Mouse (Mus musculus): ENCODE results near the gene Cyfip1. TPM values are rescaled to one million over a fixed set of nuclear protein-coding genes. Genes with fewer than 3 reads are reported as not detected.

Gene Cyfip1
- polyA plus RNA-seq, 1 experiment from 2014 or later = 118 TPM

DNA sequence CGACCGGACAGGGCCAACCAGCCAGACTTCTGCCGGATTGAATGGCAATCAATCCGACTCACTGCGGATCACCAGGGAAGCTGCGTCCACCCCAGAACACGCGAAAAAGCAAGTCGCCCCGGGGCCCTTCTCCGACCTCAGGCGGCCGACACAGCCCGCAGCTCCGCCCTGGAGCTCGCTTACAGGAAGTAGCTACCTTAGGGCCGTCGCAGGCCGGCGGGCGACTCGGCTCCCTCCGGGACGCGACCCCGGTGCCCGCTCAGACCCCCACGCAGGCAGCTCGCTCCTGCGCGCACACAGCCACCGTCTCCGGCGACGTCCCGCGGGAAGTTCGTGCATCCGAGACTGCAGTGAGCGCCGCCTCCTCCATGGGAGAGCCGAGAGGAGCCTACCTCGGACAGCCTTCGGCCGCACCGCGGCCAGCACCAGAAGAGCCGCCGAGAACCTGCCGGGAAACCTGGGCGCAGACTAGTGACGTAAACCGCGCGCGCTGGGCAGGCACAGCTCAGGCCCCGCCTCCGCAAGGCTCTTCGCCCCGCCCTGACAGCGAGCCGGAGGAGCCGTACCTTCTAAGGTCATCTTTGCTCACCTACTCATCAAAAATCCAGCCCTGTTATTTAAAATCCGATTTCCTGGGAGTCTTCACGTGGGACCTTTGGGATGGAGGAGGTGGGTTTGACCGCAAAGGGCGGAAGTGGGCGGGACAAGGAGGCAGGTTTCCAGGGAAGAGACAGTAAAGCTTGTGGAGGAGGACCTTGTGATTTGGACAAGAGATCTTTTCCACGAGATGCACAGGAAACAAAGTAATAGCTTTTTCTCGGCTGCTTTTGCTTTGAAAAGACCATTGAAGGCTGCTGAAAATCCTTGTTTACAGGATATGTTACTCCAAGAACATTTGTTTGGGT, 120.7 kb downstream of the Cyfip1 start, which contains the start of gene Nipa2:
TSS of gene Nipa2 (minus strand) at position 473 of the 905 bp plus-strand sequence.
- Histone ChIP-seq H3K4me3 (ENCODE audit: low read depth, low read length) (peak within 1 kb of the TSS; percentile 89), H3K27me3 (ENCODE audit: control insufficient read depth, insufficient read depth, low read length) (no peaks in the 10 kb centered on the region), H3K27ac (replicated peaks; ENCODE audit: low read depth, low read length) (peak within 1 kb of the TSS; percentile 70; the same call in 1 of the 2 replicates), H3K9ac (ENCODE audit: low read length) (peak within 1 kb of the TSS; percentile 89), H3K9me3 (ENCODE audit: control insufficient read depth, low read length) (no peaks in the 10 kb centered on the region), H3K4me1 (ENCODE audit: control insufficient read depth, insufficient read depth, low read length) (0 out of 2 replicates have a peak, but pooled peaks cover 7% of the 10 kb centered on the region), H3K4me2 (ENCODE audit: low read depth, severe bottlenecking) (peak within 1 kb of the TSS; percentile 60), H3K36me3 (ENCODE audit: control insufficient read depth, insufficient read depth, low read length) (no peaks in the 10 kb centered on the region)
- ATAC-seq (ENCODE audit: insufficient number of reproducible peaks, low FRiP score, low TSS enrichment, low read depth) (peak; percentile 97), DNase-seq (ENCODE audit: low spot score) (peak; percentile 96)
- WGBS = 0% methylated on average over 70 of the region's 70 CpGs

DNA sequence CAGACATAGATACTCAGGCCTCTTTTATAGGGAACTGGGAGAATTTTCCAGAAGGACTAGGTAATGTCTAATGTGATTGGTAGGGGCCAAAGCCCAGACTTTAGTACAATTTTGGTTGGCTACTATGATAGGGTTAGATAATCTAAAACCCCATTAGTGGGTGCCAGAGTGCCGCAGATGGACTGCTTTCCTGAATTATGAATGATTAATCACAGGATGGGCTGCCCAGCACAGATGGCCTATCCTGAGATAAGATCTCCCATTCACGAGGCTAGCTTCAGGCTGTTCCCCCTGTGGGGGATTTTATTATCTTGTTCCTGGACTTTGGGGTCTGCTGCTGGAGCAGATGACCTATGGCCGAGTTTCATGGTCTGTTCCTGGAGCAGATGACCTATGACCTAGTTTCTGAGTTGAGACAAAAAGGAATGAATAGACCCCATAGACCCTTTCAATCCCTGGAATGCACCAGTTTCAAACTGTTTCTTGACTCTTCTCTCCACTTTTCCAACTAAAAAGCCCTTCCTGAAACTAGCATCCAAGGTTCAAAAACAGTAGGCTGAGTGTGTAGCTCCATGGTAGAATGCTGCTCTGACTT, 125.4 kb downstream of the Cyfip1 start:
- H3K4me3 ChIP-seq (ENCODE audit: low read depth, low read length) = no peak overlapping the region

DNA sequence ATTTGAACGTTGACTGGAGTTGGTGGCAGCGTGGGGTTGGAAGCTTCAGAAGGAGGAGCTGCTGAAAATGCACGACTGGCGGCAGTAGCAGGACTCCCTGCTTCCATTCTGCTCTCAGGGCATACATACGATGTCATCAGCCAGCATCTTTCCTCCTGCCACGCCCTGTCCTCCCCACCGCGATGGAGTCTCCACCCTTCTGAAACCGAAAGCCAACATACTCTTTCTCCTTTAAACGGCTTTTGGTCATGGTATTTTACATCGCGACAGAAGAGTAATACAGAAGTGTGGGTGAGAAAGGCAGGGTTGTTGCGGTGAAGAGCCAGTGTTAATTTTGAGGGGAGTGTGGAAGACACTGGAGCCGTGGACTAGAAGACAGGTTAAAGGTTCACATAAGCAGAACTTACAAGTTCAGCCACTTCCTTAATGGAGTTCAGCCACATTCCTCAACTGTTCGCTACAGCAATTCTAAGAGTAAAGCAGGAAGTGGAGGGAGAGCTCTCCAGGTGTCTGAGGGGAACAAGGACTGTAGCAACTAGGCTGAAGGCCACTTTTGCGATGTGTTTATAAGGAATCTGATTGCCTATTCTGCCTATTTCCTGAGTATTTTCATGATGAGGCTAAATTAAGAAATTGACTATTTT, 126.8 kb downstream of the Cyfip1 start:
- no peak for ATAC-seq (ENCODE audit: insufficient number of reproducible peaks, low FRiP score, low TSS enrichment, low read depth)
- peaks cover 4% of the 10 kb centered on the region; the same call in 1 of the 2 replicates for H3K4me1 ChIP-seq (ENCODE audit: control insufficient read depth, insufficient read depth, low read length)
- H3K4me3 ChIP-seq (ENCODE audit: low read depth, low read length) = no peak overlapping the region
- no peaks in the 10 kb centered on the region for H3K9me3 ChIP-seq (ENCODE audit: control insufficient read depth, low read length)
- DNase-seq (ENCODE audit: low spot score) = no peak
- WGBS = 44% methylated on average over 16 of the region's 16 CpGs
- no peak overlapping the region for H3K27ac ChIP-seq (replicated peaks; ENCODE audit: low read depth, low read length)
- no peak overlapping the region for H3K9ac ChIP-seq (ENCODE audit: low read length)
- no peaks in the 10 kb centered on the region for H3K27me3 ChIP-seq (ENCODE audit: control insufficient read depth, insufficient read depth, low read length)
- no peaks in the 10 kb centered on the region for H3K36me3 ChIP-seq (ENCODE audit: control insufficient read depth, insufficient read depth, low read length)
- H3K4me2 ChIP-seq (ENCODE audit: low read depth, severe bottlenecking) = peak overlapping the region; percentile 31

More for the DNA sequence above, 125.4 kb downstream of the Cyfip1 start:
- ATAC-seq (ENCODE audit: insufficient number of reproducible peaks, low FRiP score, low TSS enrichment, low read depth) (no peak), DNase-seq (ENCODE audit: low spot score) (no peak)
- Histone ChIP-seq H3K9ac (ENCODE audit: low read length) (no peak overlapping the region), H3K4me1 (ENCODE audit: control insufficient read depth, insufficient read depth, low read length) (peaks cover 7% of the 10 kb centered on the region; the same call in 1 of the 2 replicates), H3K4me2 (ENCODE audit: low read depth, severe bottlenecking) (no peak overlapping the region), H3K9me3 (ENCODE audit: control insufficient read depth, low read length) (no peaks in the 10 kb centered on the region), H3K27ac (replicated peaks; ENCODE audit: low read depth, low read length) (no peak overlapping the region), H3K27me3 (ENCODE audit: control insufficient read depth, insufficient read depth, low read length) (no peaks in the 10 kb centered on the region), H3K36me3 (ENCODE audit: control insufficient read depth, insufficient read depth, low read length) (no peaks in the 10 kb centered on the region)
- WGBS = 33% methylated on average over 3 of the region's 3 CpGs

DNA sequence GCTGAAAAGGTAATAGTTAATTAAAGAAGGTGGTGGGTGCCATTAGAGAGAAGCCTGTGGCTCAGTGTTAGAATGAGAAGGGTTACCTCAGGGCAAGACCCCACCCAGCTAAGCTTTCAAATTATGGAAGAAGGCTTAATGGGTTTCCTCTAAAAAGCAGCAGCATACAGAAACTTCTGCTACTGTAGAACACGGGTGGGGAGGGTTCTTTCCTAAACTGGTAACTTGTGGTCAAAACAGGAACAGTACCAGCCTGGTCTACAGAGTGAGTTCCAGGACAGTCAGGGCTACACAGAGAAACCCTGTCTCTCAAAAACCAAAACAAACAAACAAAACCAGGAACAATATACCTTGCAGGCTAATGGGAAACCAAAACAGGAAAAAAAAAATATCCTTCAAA, 127.9 kb downstream of the Cyfip1 start:
- H3K27me3 ChIP-seq (ENCODE audit: control insufficient read depth, insufficient read depth, low read length) = no peaks in the 10 kb centered on the region
- H3K4me2 ChIP-seq (ENCODE audit: low read depth, severe bottlenecking) = no peak overlapping the region
- no peak overlapping the region for H3K9ac ChIP-seq (ENCODE audit: low read length)
- no peaks in the 10 kb centered on the region for H3K9me3 ChIP-seq (ENCODE audit: control insufficient read depth, low read length)
- H3K36me3 ChIP-seq (ENCODE audit: control insufficient read depth, insufficient read depth, low read length) = no peaks in the 10 kb centered on the region
- no peak overlapping the region for H3K27ac ChIP-seq (replicated peaks; ENCODE audit: low read depth, low read length)
- no peak overlapping the region for H3K4me3 ChIP-seq (ENCODE audit: low read depth, low read length)
- peaks cover 4% of the 10 kb centered on the region; the same call in 1 of the 2 replicates for H3K4me1 ChIP-seq (ENCODE audit: control insufficient read depth, insufficient read depth, low read length)
- 67% methylated on average over 1 of the region's 1 CpGs for WGBS
- no peak for DNase-seq (ENCODE audit: low spot score)
- no peak for ATAC-seq (ENCODE audit: insufficient number of reproducible peaks, low FRiP score, low TSS enrichment, low read depth)

DNA sequence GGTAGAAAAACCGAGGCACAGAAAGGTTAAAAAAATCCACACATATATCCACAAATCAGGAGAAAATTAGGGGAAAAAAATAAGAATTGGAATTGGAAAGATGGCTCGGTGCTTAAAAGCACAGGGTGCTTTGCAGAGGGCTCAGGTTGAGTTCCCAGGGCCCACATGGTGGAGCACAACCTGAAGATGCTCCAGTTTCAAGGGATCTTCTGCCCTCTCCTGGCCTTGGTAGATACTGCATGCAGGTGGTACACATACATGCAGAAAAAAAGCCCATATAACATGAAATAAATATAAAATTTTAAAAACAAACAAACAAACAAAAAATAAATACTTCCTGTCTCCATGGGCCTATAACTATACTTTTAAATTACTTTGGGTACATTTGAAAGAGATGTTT, 132.9 kb downstream of the Cyfip1 start:
- 86% methylated on average over 2 of the region's 2 CpGs for WGBS
- H3K9me3 ChIP-seq (ENCODE audit: control insufficient read depth, low read length) = no peaks in the 10 kb centered on the region
- no peaks in the 10 kb centered on the region for H3K27me3 ChIP-seq (ENCODE audit: control insufficient read depth, insufficient read depth, low read length)
- H3K4me3 ChIP-seq (ENCODE audit: low read depth, low read length) = no peak overlapping the region
- DNase-seq (ENCODE audit: low spot score) = no peak
- no peaks in the 10 kb centered on the region for H3K4me1 ChIP-seq (ENCODE audit: control insufficient read depth, insufficient read depth, low read length)
- H3K9ac ChIP-seq (ENCODE audit: low read length) = no peak overlapping the region
- H3K36me3 ChIP-seq (ENCODE audit: control insufficient read depth, insufficient read depth, low read length) = no peaks in the 10 kb centered on the region
- H3K4me2 ChIP-seq (ENCODE audit: low read depth, severe bottlenecking) = no peak overlapping the region
- no peak for ATAC-seq (ENCODE audit: insufficient number of reproducible peaks, low FRiP score, low TSS enrichment, low read depth)
- no peak overlapping the region for H3K27ac ChIP-seq (replicated peaks; ENCODE audit: low read depth, low read length)

DNA sequence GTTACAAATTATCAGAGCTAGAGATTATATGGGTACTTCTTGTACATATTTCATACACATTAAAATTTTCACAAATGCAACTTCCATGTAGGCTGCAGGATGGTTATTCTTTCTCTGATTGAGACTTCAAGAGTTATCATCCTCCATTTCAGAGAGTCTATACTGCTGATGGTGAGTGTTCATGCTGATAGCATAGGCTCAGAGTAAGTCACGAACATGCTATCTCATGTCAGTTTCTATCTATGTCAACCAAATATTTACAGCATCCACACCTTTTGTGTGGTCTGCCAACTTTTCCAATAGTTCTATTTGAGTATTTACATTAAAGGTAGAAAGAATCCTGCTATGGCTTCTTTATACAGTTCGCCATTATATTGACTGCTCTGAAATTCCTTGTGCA, 140.0 kb downstream of the Cyfip1 start:
- WGBS = 97% methylated on average over 2 of the region's 2 CpGs
- H3K27ac ChIP-seq (replicated peaks; ENCODE audit: low read depth, low read length) = no peak overlapping the region
- no peaks in the 10 kb centered on the region for H3K9me3 ChIP-seq (ENCODE audit: control insufficient read depth, low read length)
- ATAC-seq (ENCODE audit: insufficient number of reproducible peaks, low FRiP score, low TSS enrichment, low read depth) = no peak
- no peak overlapping the region for H3K4me3 ChIP-seq (ENCODE audit: low read depth, low read length)
- no peak overlapping the region for H3K9ac ChIP-seq (ENCODE audit: low read length)
- DNase-seq (ENCODE audit: low spot score) = no peak
- no peak overlapping the region for H3K4me2 ChIP-seq (ENCODE audit: low read depth, severe bottlenecking)
- no peaks in the 10 kb centered on the region for H3K27me3 ChIP-seq (ENCODE audit: control insufficient read depth, insufficient read depth, low read length)
- no peaks in the 10 kb centered on the region for H3K36me3 ChIP-seq (ENCODE audit: control insufficient read depth, insufficient read depth, low read length)
- no peaks in the 10 kb centered on the region for H3K4me1 ChIP-seq (ENCODE audit: control insufficient read depth, insufficient read depth, low read length)

Other genes starting within 250 kb of the Cyfip1 start
- 0.18 and 0.51 TPM in 2 replicates for gene Siglech, start 73.6 kb upstream of the Cyfip1 start, polyA plus RNA-seq (2014; fragmentation: Nextera tagmentation; extraction: Ambion mirVana)
- gene Tubgcp5, start 47.6 kb upstream of the Cyfip1 start, polyA plus RNA-seq (2014; fragmentation: Nextera tagmentation; extraction: Ambion mirVana) = 34.1 and 42.2 TPM in 2 replicates
- gene Nipa2, start 120.7 kb downstream of the Cyfip1 start, polyA plus RNA-seq (2014; fragmentation: Nextera tagmentation; extraction: Ambion mirVana) = 49.8 and 53.7 TPM in 2 replicates
- 5.6 and 6.3 TPM in 2 replicates for gene Nipa1, start 178.2 kb downstream of the Cyfip1 start, polyA plus RNA-seq (2014; fragmentation: Nextera tagmentation; extraction: Ambion mirVana)
- gene Herc2, start 208.5 kb downstream of the Cyfip1 start, polyA plus RNA-seq (2014; fragmentation: Nextera tagmentation; extraction: Ambion mirVana) = 21.5 and 29.7 TPM in 2 replicates

All from limb, embryonic 11.5 days (tissue).